Mouse (Mus musculus) thymus, postnatal 36 days (tissue): ENCODE results near the gene Chn2.

Experiments used
- DNase-seq, 2 experiments: peaks; one replicate each; pipeline ENCODE4 v3.0.0; 2022; ENCODE audit warnings: mixed read lengths in 2 of 2

The Chn2 gene

GRCm38 (mm10) chr6:54043536-54043935 lies 4.2 kb downstream of the Chn2 start:
- no peak for DNase-seq

- no peak for DNase-seq
These were observed 6.7 kb downstream of the Chn2 start for GRCm38 (mm10) chr6:54045748-54046721.

- no peak for DNase-seq
These were observed 7.8 kb downstream of the Chn2 start for GRCm38 (mm10) chr6:54046884-54047747.

GRCm38 (mm10) chr6:54048768-54049167 lies 9.4 kb downstream of the Chn2 start:
- DNase-seq: no peak

GRCm38 (mm10) chr6:54051173-54051572 lies 11.8 kb downstream of the Chn2 start:
- DNase-seq: no peak

- DNase-seq: no peak
These were observed 12.8 kb downstream of the Chn2 start for GRCm38 (mm10) chr6:54052124-54052523.

GRCm38 (mm10) chr6:54052666-54053065 lies 13.3 kb downstream of the Chn2 start:
- DNase-seq: no peak

GRCm38 (mm10) chr6:54053316-54053715 lies 14.0 kb downstream of the Chn2 start:
- DNase-seq: no peak

GRCm38 (mm10) chr6:54055387-54055786 lies 16.0 kb downstream of the Chn2 start:
- DNase-seq: no peak

GRCm38 (mm10) chr6:54056548-54057532 lies 17.5 kb downstream of the Chn2 start:
- DNase-seq: no peak

- DNase-seq: no peak
These were observed 18.3 kb downstream of the Chn2 start for GRCm38 (mm10) chr6:54057661-54058060.

GRCm38 (mm10) chr6:54058837-54059236 lies 19.5 kb downstream of the Chn2 start:
- DNase-seq: no peak

GRCm38 (mm10) chr6:54060258-54060657 lies 20.9 kb downstream of the Chn2 start:
- DNase-seq: no peak

- DNase-seq: no peak
These were observed 22.0 kb downstream of the Chn2 start for GRCm38 (mm10) chr6:54061375-54061774.

GRCm38 (mm10) chr6:54063878-54064277 lies 24.5 kb downstream of the Chn2 start:
- DNase-seq: no peak

GRCm38 (mm10) chr6:54067380-54067779 lies 28.0 kb downstream of the Chn2 start:
- no peak for DNase-seq

GRCm38 (mm10) chr6:54068882-54069281 lies 29.5 kb downstream of the Chn2 start:
- no peak for DNase-seq

GRCm38 (mm10) chr6:54070736-54071135 lies 31.4 kb downstream of the Chn2 start:
- peak in 1 of 2 experiments; percentile 17 for DNase-seq

- no peak for DNase-seq
These were observed 32.1 kb downstream of the Chn2 start for GRCm38 (mm10) chr6:54071478-54071877.

- no peak for DNase-seq
These were observed 35.1 kb downstream of the Chn2 start for GRCm38 (mm10) chr6:54074454-54074853.

GRCm38 (mm10) chr6:54075419-54075818 lies 36.1 kb downstream of the Chn2 start:
- DNase-seq: no peak

- no peak for DNase-seq
These were observed 37.3 kb downstream of the Chn2 start for GRCm38 (mm10) chr6:54076625-54077024.
